Mouse (Mus musculus) thymus, postnatal 25 days (tissue): ENCODE results near the gene Btbd16.

Source experiments
- DNase-seq: peaks from one replicate; pipeline ENCODE4 v3.0.0; 2022

Gene Btbd16

GRCm38 (mm10) chr7:130823992-130824391, 50.1 kb downstream of the Btbd16 start:
- no peak for DNase-seq

GRCm38 (mm10) chr7:130826343-130826742, 52.5 kb downstream of the Btbd16 start:
- peak; percentile 11 for DNase-seq

- peak; percentile 20 for DNase-seq
Measured at GRCm38 (mm10) chr7:130827431-130827830, 53.6 kb downstream of the Btbd16 start.

GRCm38 (mm10) chr7:130827844-130828403, 54.1 kb downstream of the Btbd16 start:
- peak; percentile 9 for DNase-seq

GRCm38 (mm10) chr7:130828475-130828874, 54.6 kb downstream of the Btbd16 start:
- peak; percentile 19 for DNase-seq

GRCm38 (mm10) chr7:130831586-130831985, 57.7 kb downstream of the Btbd16 start:
- DNase-seq: no peak

GRCm38 (mm10) chr7:130834299-130834698, 60.4 kb downstream of the Btbd16 start:
- DNase-seq: no peak

GRCm38 (mm10) chr7:130834958-130835861, 61.3 kb downstream of the Btbd16 start:
- no peak for DNase-seq

- no peak for DNase-seq
Measured at GRCm38 (mm10) chr7:130836066-130836465, 62.2 kb downstream of the Btbd16 start.

- DNase-seq: no peak
Measured at GRCm38 (mm10) chr7:130837941-130838657, 64.2 kb downstream of the Btbd16 start.

- no peak for DNase-seq
Measured at GRCm38 (mm10) chr7:130838658-130839025, 64.8 kb downstream of the Btbd16 start.

- no peak for DNase-seq
Measured at GRCm38 (mm10) chr7:130839380-130840100, 65.7 kb downstream of the Btbd16 start.

- peak; percentile 36 for DNase-seq
Measured at GRCm38 (mm10) chr7:130847164-130847718, 73.4 kb downstream of the Btbd16 start.

- no peak for DNase-seq
Measured at GRCm38 (mm10) chr7:130854684-130855292, 80.9 kb downstream of the Btbd16 start.

GRCm38 (mm10) chr7:130855681-130856080, 81.8 kb downstream of the Btbd16 start:
- DNase-seq: no peak

GRCm38 (mm10) chr7:130857973-130858372, 84.1 kb downstream of the Btbd16 start:
- DNase-seq: peak; percentile 26

- no peak for DNase-seq
Measured at GRCm38 (mm10) chr7:130859926-130860325, 86.1 kb downstream of the Btbd16 start.

- DNase-seq: no peak
Measured at GRCm38 (mm10) chr7:130860721-130861142, 86.9 kb downstream of the Btbd16 start.

GRCm38 (mm10) chr7:130862501-130862900, 88.6 kb downstream of the Btbd16 start:
- DNase-seq: no peak

- no peak for DNase-seq
Measured at GRCm38 (mm10) chr7:130864711-130865110, 90.8 kb downstream of the Btbd16 start.

- peak; percentile 97 for DNase-seq
Measured at GRCm38 (mm10) chr7:130865613-130866591, 92.0 kb downstream of the Btbd16 start, which contains the start of gene Plekha1. TSS of gene Plekha1 (plus strand) at chr7:130865756.
